Mouse (Mus musculus) heart, adult 10 weeks (tissue): ENCODE data around the gene Zfp872. TPM values are rescaled to one million over a fixed set of nuclear protein-coding genes. Genes with fewer than 3 reads are reported as not detected.

Experiments
- polyA plus RNA-seq: library from polyadenylated mRNA; stranded (reverse); fragments of 350-450 nt; fragmentation: Illumina TruSeq; extraction: RNeasy Lipid Tissue Mini Kit (QIAGEN cat#74804); gene quantifications from one replicate; pipeline ENCODE4 v1.2.3, GENCODE M21; 2014; ENCODE audit warnings: low read depth, low replicate concordance

Gene Zfp872
- polyA plus RNA-seq: not detected

GRCm38 (mm10) chr9:22188025-22188611, at the start of gene Zfp872:
Zfp872 (plus strand) TSS chr9:22188090.

GRCm38 (mm10) chr9:22156497-22157245, 31.2 kb upstream of the Zfp872 start, which contains the start of gene Pigyl:
Pigyl (plus strand) TSS chr9:22156846.

GRCm38 (mm10) chr9:22225581-22226388, 37.9 kb downstream of the Zfp872 start, which contains the start of gene Zfp809:
Zfp809 (plus strand) TSS chr9:22225714.

Other genes starting within 250 kb of the Zfp872 start
- gene Swsap1, start 232.3 kb upstream of the Zfp872 start, polyA plus RNA-seq: 9.2 TPM
- gene Epor, start 224.6 kb upstream of the Zfp872 start, polyA plus RNA-seq: 0.50 TPM
- 9.7 TPM for gene Rgl3, start 198.6 kb upstream of the Zfp872 start, polyA plus RNA-seq
- gene Ccdc151, start 185.5 kb upstream of the Zfp872 start, polyA plus RNA-seq: not detected
- gene Prkcsh, start 185.3 kb upstream of the Zfp872 start, polyA plus RNA-seq: 53.0 TPM
- gene Elavl3, start 136.1 kb upstream of the Zfp872 start, polyA plus RNA-seq: 0.10 TPM
- gene Gm49318, start 116.8 kb upstream of the Zfp872 start, polyA plus RNA-seq: not detected
- 5.1 TPM for gene Zfp653, start 116.7 kb upstream of the Zfp872 start, polyA plus RNA-seq
- 114 TPM for gene Ecsit, start 102.7 kb upstream of the Zfp872 start, polyA plus RNA-seq
- 14.5 TPM for gene Cnn1, start 88.9 kb upstream of the Zfp872 start, polyA plus RNA-seq
- 52.4 TPM for gene Elof1, start 70.9 kb upstream of the Zfp872 start, polyA plus RNA-seq
- 4.2 TPM for gene Acp5, start 52.4 kb upstream of the Zfp872 start, polyA plus RNA-seq
- 42.0 TPM for gene Pigyl, start 31.2 kb upstream of the Zfp872 start, polyA plus RNA-seq
- gene Zfp809, start 37.6 kb downstream of the Zfp872 start, polyA plus RNA-seq: 24.3 TPM
- gene Zfp599, start 71.8 kb downstream of the Zfp872 start, polyA plus RNA-seq: 0.16 TPM
- gene Zfp810, start 119.6 kb downstream of the Zfp872 start, polyA plus RNA-seq: 6.6 TPM
- 2.0 TPM for gene Anln, start 201.1 kb downstream of the Zfp872 start, polyA plus RNA-seq
- gene 9530077C05Rik, start 223.4 kb downstream of the Zfp872 start, polyA plus RNA-seq: 1.2 TPM